Mouse (Mus musculus): ENCODE data around the gene Slc16a10.

DNA sequence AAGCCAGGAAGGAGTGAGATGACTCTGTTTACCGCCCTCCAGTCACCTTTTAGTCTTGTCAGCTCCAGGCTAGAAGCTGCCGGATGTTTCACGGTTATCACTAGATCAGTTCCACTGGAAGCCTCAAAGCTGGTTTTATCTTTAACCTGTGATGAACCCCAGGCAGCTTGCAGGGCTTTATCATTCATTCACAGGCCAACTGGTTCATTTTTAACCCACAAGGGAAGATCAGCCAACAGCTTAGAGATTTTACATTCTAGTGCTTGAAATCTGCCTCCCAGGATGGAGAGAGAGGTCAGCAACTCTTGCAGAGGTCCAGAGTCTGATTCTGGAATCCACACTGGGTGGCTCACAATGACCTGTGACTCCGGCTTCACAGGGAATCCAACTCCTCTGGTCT lies 150.9 kb downstream of the Slc16a10 start:
- TF ChIP-seq CTCF (IDR thresholded peaks at IDR 0.05; ENCODE audit: low read depth) (no peak), EP300 (IDR thresholded peaks at IDR 0.05; ENCODE audit: low read depth) (peak; percentile 85)
